Mouse (Mus musculus): ENCODE measurements around the gene Mis18a. TPM values are rescaled to one million over a fixed set of nuclear protein-coding genes. Genes with fewer than 3 reads are reported as not detected.

The Mis18a gene
- total and polyA plus RNA-seq, 3 experiments, result 1.9 to 3.8 (median 2.9) TPM

GRCm38 (mm10) chr16:90765195-90765877 lies 38.1 kb upstream of the Mis18a start:
- Histone ChIP-seq H3K9ac (ENCODE audit: low read depth, low read length) (no peak overlapping the region), H3K27me3 (ENCODE audit: control insufficient read depth, insufficient read depth, low read length) (no peaks in the 10 kb centered on the region), H3K4me1 (ENCODE audit: control insufficient read depth, insufficient read depth, low read length) (no peaks in the 10 kb centered on the region), H3K4me3 (no peak overlapping the region), H3K79me2 (replicated peaks; ENCODE audit: control insufficient read depth, insufficient read depth, low read length) (no peaks in the 10 kb centered on the region), H3K27ac (no peak overlapping the region), H3K36me3 (ENCODE audit: control insufficient read depth, insufficient read depth, low read length) (no peaks in the 10 kb centered on the region)
- TF ChIP-seq POLR2A (IDR thresholded peaks at IDR 0.05; ENCODE audit: insufficient read depth, low read depth, low read length) (no peak), EP300 (IDR thresholded peaks at IDR 0.05; ENCODE audit: insufficient read depth, low read depth, low read length) (no peak), CTCF (IDR thresholded peaks at IDR 0.05) (no peak)
- DNase-seq, result no peak
- WGBS, result 86% methylated on average over 9 of the region's 9 CpGs
- intact Hi-C loops (cut with DNase I), result no loop called here

- WGBS, result 38% methylated on average over 4 of the region's 4 CpGs
- no peaks in the 10 kb centered on the region for H3K27me3 ChIP-seq (ENCODE audit: control insufficient read depth, insufficient read depth, low read length)
- no peaks in the 10 kb centered on the region for H3K79me2 ChIP-seq (replicated peaks; ENCODE audit: control insufficient read depth, insufficient read depth, low read length)
- no peaks in the 10 kb centered on the region for H3K4me1 ChIP-seq (ENCODE audit: control insufficient read depth, insufficient read depth, low read length)
- TF ChIP-seq POLR2A (IDR thresholded peaks at IDR 0.05; ENCODE audit: insufficient read depth, low read depth, low read length), result no peak
- TF ChIP-seq EP300 (IDR thresholded peaks at IDR 0.05; ENCODE audit: insufficient read depth, low read depth, low read length), result no peak
- TF ChIP-seq CTCF (IDR thresholded peaks at IDR 0.05), result no peak
- intact Hi-C loops (cut with DNase I), result no loop called here
- no peak for DNase-seq
- H3K4me3 ChIP-seq, result no peak overlapping the region
- no peaks in the 10 kb centered on the region for H3K36me3 ChIP-seq (ENCODE audit: control insufficient read depth, insufficient read depth, low read length)
- no peak overlapping the region for H3K27ac ChIP-seq
- no peak overlapping the region for H3K9ac ChIP-seq (ENCODE audit: low read depth, low read length)
Measured at GRCm38 (mm10) chr16:90760515-90760914, 33.3 kb upstream of the Mis18a start.

GRCm38 (mm10) chr16:90759335-90759734 lies 32.1 kb upstream of the Mis18a start:
- Histone ChIP-seq H3K27me3 (ENCODE audit: control insufficient read depth, insufficient read depth, low read length) (no peaks in the 10 kb centered on the region), H3K27ac (no peak overlapping the region), H3K36me3 (ENCODE audit: control insufficient read depth, insufficient read depth, low read length) (no peaks in the 10 kb centered on the region), H3K4me1 (ENCODE audit: control insufficient read depth, insufficient read depth, low read length) (no peaks in the 10 kb centered on the region), H3K9ac (ENCODE audit: low read depth, low read length) (no peak overlapping the region), H3K4me3 (no peak overlapping the region), H3K79me2 (replicated peaks; ENCODE audit: control insufficient read depth, insufficient read depth, low read length) (no peaks in the 10 kb centered on the region)
- 71% methylated on average over 3 of the region's 3 CpGs for WGBS
- intact Hi-C loops (cut with DNase I), result no loop called here
- no peak for DNase-seq
- TF ChIP-seq POLR2A (IDR thresholded peaks at IDR 0.05; ENCODE audit: insufficient read depth, low read depth, low read length) (no peak), EP300 (IDR thresholded peaks at IDR 0.05; ENCODE audit: insufficient read depth, low read depth, low read length) (no peak), CTCF (IDR thresholded peaks at IDR 0.05) (no peak)

- no peaks in the 10 kb centered on the region for H3K36me3 ChIP-seq (ENCODE audit: control insufficient read depth, insufficient read depth, low read length)
- H3K27me3 ChIP-seq (ENCODE audit: control insufficient read depth, insufficient read depth, low read length), result no peaks in the 10 kb centered on the region
- 81% methylated on average over 13 of the region's 13 CpGs for WGBS
Measured at GRCm38 (mm10) chr16:90753386-90753941, 26.3 kb upstream of the Mis18a start.

GRCm38 (mm10) chr16:90748169-90748568 lies 21.0 kb upstream of the Mis18a start:
- DNase-seq, result no peak
- intact Hi-C loops (cut with DNase I), result no loop called here
- Histone ChIP-seq H3K4me1 (ENCODE audit: control insufficient read depth, insufficient read depth, low read length) (peaks cover 8% of the 10 kb centered on the region), H3K79me2 (replicated peaks; ENCODE audit: control insufficient read depth, insufficient read depth, low read length) (no peaks in the 10 kb centered on the region), H3K36me3 (ENCODE audit: control insufficient read depth, insufficient read depth, low read length) (no peaks in the 10 kb centered on the region), H3K27ac (no peak overlapping the region), H3K9ac (ENCODE audit: low read depth, low read length) (no peak overlapping the region), H3K4me3 (no peak overlapping the region), H3K27me3 (ENCODE audit: control insufficient read depth, insufficient read depth, low read length) (no peaks in the 10 kb centered on the region)
- TF ChIP-seq EP300 (IDR thresholded peaks at IDR 0.05; ENCODE audit: insufficient read depth, low read depth, low read length) (no peak), CTCF (IDR thresholded peaks at IDR 0.05) (no peak), POLR2A (IDR thresholded peaks at IDR 0.05; ENCODE audit: insufficient read depth, low read depth, low read length) (no peak)
- 91% methylated on average over 7 of the region's 7 CpGs for WGBS

More at GRCm38 (mm10) chr16:90753386-90753941, 26.3 kb upstream of the Mis18a start:
- DNase-seq, result no peak
- Histone ChIP-seq H3K27ac (no peak overlapping the region), H3K79me2 (replicated peaks; ENCODE audit: control insufficient read depth, insufficient read depth, low read length) (no peaks in the 10 kb centered on the region), H3K4me3 (no peak overlapping the region), H3K4me1 (ENCODE audit: control insufficient read depth, insufficient read depth, low read length) (no peaks in the 10 kb centered on the region), H3K9ac (ENCODE audit: low read depth, low read length) (no peak overlapping the region)
- TF ChIP-seq POLR2A (IDR thresholded peaks at IDR 0.05; ENCODE audit: insufficient read depth, low read depth, low read length), result no peak
- no peak for TF ChIP-seq CTCF (IDR thresholded peaks at IDR 0.05)
- no peak for TF ChIP-seq EP300 (IDR thresholded peaks at IDR 0.05; ENCODE audit: insufficient read depth, low read depth, low read length)
- intact Hi-C loops (cut with DNase I), result no loop called here

GRCm38 (mm10) chr16:90747143-90747542 lies 19.9 kb upstream of the Mis18a start:
- Histone ChIP-seq H3K79me2 (replicated peaks; ENCODE audit: control insufficient read depth, insufficient read depth, low read length) (no peaks in the 10 kb centered on the region), H3K4me1 (ENCODE audit: control insufficient read depth, insufficient read depth, low read length) (peaks cover 8% of the 10 kb centered on the region), H3K4me3 (no peak overlapping the region), H3K27ac (peak overlapping the region; percentile 40), H3K27me3 (ENCODE audit: control insufficient read depth, insufficient read depth, low read length) (no peaks in the 10 kb centered on the region), H3K36me3 (ENCODE audit: control insufficient read depth, insufficient read depth, low read length) (no peaks in the 10 kb centered on the region), H3K9ac (ENCODE audit: low read depth, low read length) (no peak overlapping the region)
- 41% methylated on average over 6 of the region's 6 CpGs for WGBS
- intact Hi-C loops (cut with DNase I), result no loop called here
- DNase-seq, result peak; percentile 32 to 49
- TF ChIP-seq POLR2A (IDR thresholded peaks at IDR 0.05; ENCODE audit: insufficient read depth, low read depth, low read length) (peak; percentile 38; the same call in 1 of the 2 replicates), EP300 (IDR thresholded peaks at IDR 0.05; ENCODE audit: insufficient read depth, low read depth, low read length) (0 out of 2 replicates have a peak, but pooled peaks have one; percentile 27), CTCF (IDR thresholded peaks at IDR 0.05) (no peak)
